Mouse (Mus musculus): ENCODE results near the gene Myh7.

GRCm38 (mm10) chr14:55020394-55020793, 26.0 kb upstream of the Myh7 start:
- TF ChIP-seq CTCF (IDR thresholded peaks at IDR 0.05; ENCODE audit: low read depth) (no peak), EP300 (IDR thresholded peaks at IDR 0.05; ENCODE audit: low read depth) (no peak)

All from heart, postnatal 0 days (tissue).